In genomic region chr4:154836183-154836915, GRCm38 (mm10) we compare ENCODE assay signal across 16 mouse cellular contexts. TPM values are rescaled to one million over a fixed set of nuclear protein-coding genes. Genes with fewer than 3 reads are reported as not detected.
DNase-seq lines count a peak whose midpoint lies in the region; ATAC-seq lines count a peak whose summit lies in the region.
"Had no signal": no experiment of that assay in that cellular context is flagged by ENCODE, and none has a peak within 500 bp of the region (broad histone marks: within the 10 kb centered on the region; RNA-seq: fewer than 3 reads in every experiment).

No protein-coding gene starts in this region.

- 80% methylated on average over 7 of the region's 7 CpGs for WGBS in midbrain, embryonic 12.5 days
- WGBS in midbrain, embryonic 15.5 days = 67% methylated on average over 7 of the region's 7 CpGs
- WGBS in embryonic facial prominence, embryonic 12.5 days = 67% methylated on average over 7 of the region's 7 CpGs
- WGBS in hindbrain, embryonic 14.5 days = 61% methylated on average over 7 of the region's 7 CpGs
- WGBS in neural tube, embryonic 15.5 days = 59% methylated on average over 7 of the region's 7 CpGs

- ATAC-seq in midbrain, embryonic 12.5 days (ENCODE audit: low FRiP score, low read depth) = 0 out of 2 replicates have a peak, but pooled peaks have one; percentile 27
- no peak for ATAC-seq in midbrain, embryonic 15.5 days (replicated peaks)
- peak; percentile 42; the same call in 1 of the 2 replicates for ATAC-seq in embryonic facial prominence, embryonic 12.5 days (ENCODE audit: insufficient number of reproducible peaks, insufficient read depth, low FRiP score, low TSS enrichment)
- ATAC-seq in hindbrain, embryonic 14.5 days (ENCODE audit: low FRiP score) = peak; percentile 61; the same call in 1 of the 2 replicates
- 0 out of 2 replicates have a peak, but pooled peaks have one; percentile 55 for ATAC-seq in neural tube, embryonic 15.5 days (ENCODE audit: low FRiP score)
- ATAC-seq: forebrain, embryonic 13.5 days had no signal

- H3K27ac ChIP-seq in midbrain, embryonic 12.5 days (replicated peaks) = no peak overlapping the region
- no peak overlapping the region for H3K27ac ChIP-seq in midbrain, embryonic 15.5 days
- no peak overlapping the region for H3K27ac ChIP-seq in embryonic facial prominence, embryonic 12.5 days
- H3K27ac ChIP-seq in hindbrain, embryonic 14.5 days = no peak overlapping the region
- H3K27ac ChIP-seq in neural tube, embryonic 15.5 days (replicated peaks) = no peak overlapping the region
- H3K27ac ChIP-seq: forebrain, embryonic 13.5 days; heart, embryonic 10.5 days; kidney, embryonic 15.5 days; layer of hippocampus, adult 2 months; liver, embryonic 15.5 days had no signal

- H3K4me1 ChIP-seq in midbrain, embryonic 12.5 days = peaks cover 11% of the 10 kb centered on the region; the same call in 1 of the 2 replicates
- peaks cover 10% of the 10 kb centered on the region for H3K4me1 ChIP-seq in midbrain, embryonic 15.5 days
- H3K4me1 ChIP-seq in embryonic facial prominence, embryonic 12.5 days = peaks cover 4% of the 10 kb centered on the region; the same call in 1 of the 2 replicates
- peaks cover 10% of the 10 kb centered on the region; the same call in 1 of the 2 replicates for H3K4me1 ChIP-seq in hindbrain, embryonic 14.5 days (replicated peaks; ENCODE audit: control insufficient read depth, insufficient read depth, low read length)
- H3K4me1 ChIP-seq in neural tube, embryonic 15.5 days = peaks cover 33% of the 10 kb centered on the region
- H3K4me1 ChIP-seq: kidney, embryonic 15.5 days; liver, embryonic 15.5 days had no signal

- no peak overlapping the region for H3K9ac ChIP-seq in midbrain, embryonic 12.5 days (replicated peaks)
- H3K9ac ChIP-seq in midbrain, embryonic 15.5 days = no peak overlapping the region
- H3K9ac ChIP-seq in embryonic facial prominence, embryonic 12.5 days = no peak overlapping the region
- no peak overlapping the region for H3K9ac ChIP-seq in hindbrain, embryonic 14.5 days
- no peak overlapping the region for H3K9ac ChIP-seq in neural tube, embryonic 15.5 days (replicated peaks)
- H3K9ac ChIP-seq: forebrain, embryonic 13.5 days; kidney, embryonic 15.5 days; liver, embryonic 15.5 days had no signal

- no peaks in the 10 kb centered on the region for H3K36me3 ChIP-seq in midbrain, embryonic 12.5 days
- no peaks in the 10 kb centered on the region for H3K36me3 ChIP-seq in midbrain, embryonic 15.5 days (replicated peaks)
- H3K36me3 ChIP-seq in embryonic facial prominence, embryonic 12.5 days = no peaks in the 10 kb centered on the region
- no peaks in the 10 kb centered on the region for H3K36me3 ChIP-seq in hindbrain, embryonic 14.5 days (replicated peaks; ENCODE audit: control insufficient read depth, insufficient read depth)
- H3K36me3 ChIP-seq in neural tube, embryonic 15.5 days = no peaks in the 10 kb centered on the region
- H3K36me3 ChIP-seq: heart, embryonic 10.5 days; kidney, embryonic 15.5 days; liver, embryonic 15.5 days had no signal

- H3K4me3 ChIP-seq in midbrain, embryonic 12.5 days = no peak overlapping the region
- no peak overlapping the region for H3K4me3 ChIP-seq in midbrain, embryonic 15.5 days
- H3K4me3 ChIP-seq in embryonic facial prominence, embryonic 12.5 days = no peak overlapping the region
- H3K4me3 ChIP-seq in hindbrain, embryonic 14.5 days (replicated peaks; ENCODE audit: low read length) = no peak overlapping the region
- H3K4me3 ChIP-seq in neural tube, embryonic 15.5 days (replicated peaks) = no peak overlapping the region
- H3K4me3 ChIP-seq: forebrain, embryonic 13.5 days; heart, embryonic 10.5 days; kidney, embryonic 15.5 days; layer of hippocampus, adult 2 months; liver, embryonic 15.5 days had no signal

- H3K27me3 ChIP-seq in midbrain, embryonic 12.5 days = peaks cover 32% of the 10 kb centered on the region; the same call in 1 of the 2 replicates
- 0 out of 2 replicates have a peak, but pooled peaks cover 5% of the 10 kb centered on the region for H3K27me3 ChIP-seq in midbrain, embryonic 15.5 days (replicated peaks)
- H3K27me3 ChIP-seq in embryonic facial prominence, embryonic 12.5 days = 0 out of 2 replicates have a peak, but pooled peaks cover 5% of the 10 kb centered on the region
- peaks cover 6% of the 10 kb centered on the region; the same call in 1 of the 2 replicates for H3K27me3 ChIP-seq in hindbrain, embryonic 14.5 days (ENCODE audit: control insufficient read depth, insufficient read depth, low read length)
- H3K27me3 ChIP-seq in neural tube, embryonic 15.5 days (replicated peaks) = peaks cover 34% of the 10 kb centered on the region
- H3K27me3 ChIP-seq: liver, embryonic 15.5 days had no signal

- no peaks in the 10 kb centered on the region for H3K9me3 ChIP-seq in midbrain, embryonic 12.5 days
- H3K9me3 ChIP-seq in midbrain, embryonic 15.5 days = no peaks in the 10 kb centered on the region
- no peaks in the 10 kb centered on the region for H3K9me3 ChIP-seq in embryonic facial prominence, embryonic 12.5 days
- H3K9me3 ChIP-seq in hindbrain, embryonic 14.5 days (ENCODE audit: control insufficient read depth, low read length) = no peaks in the 10 kb centered on the region
- no peaks in the 10 kb centered on the region for H3K9me3 ChIP-seq in neural tube, embryonic 15.5 days (replicated peaks)
- H3K9me3 ChIP-seq: forebrain, embryonic 13.5 days; heart, embryonic 10.5 days; kidney, embryonic 15.5 days; liver, embryonic 15.5 days had no signal

- no peak overlapping the region for H3K4me2 ChIP-seq in midbrain, embryonic 12.5 days (replicated peaks)
- no peak overlapping the region for H3K4me2 ChIP-seq in midbrain, embryonic 15.5 days
- H3K4me2 ChIP-seq in embryonic facial prominence, embryonic 12.5 days (replicated peaks) = no peak overlapping the region
- H3K4me2 ChIP-seq in hindbrain, embryonic 14.5 days (replicated peaks) = no peak overlapping the region
- H3K4me2 ChIP-seq in neural tube, embryonic 15.5 days = no peak overlapping the region
- H3K4me2 ChIP-seq: forebrain, embryonic 13.5 days; kidney, embryonic 15.5 days; liver, embryonic 15.5 days had no signal

- no peak for DNase-seq in hindbrain, embryonic 14.5 days (ENCODE audit: low spot score)
- no peak for DNase-seq in thymus, adult 18-20 months
- no peak for DNase-seq in adrenal gland, postnatal 25 days

RNA-seq across cellular contexts. Expression of gene Ttc34, which starts 0.9 kb away (rescaled TPM):
- polyA plus RNA-seq in midbrain, embryonic 12.5 days (2016; fragmentation: Nextera tagmentation; extraction: Ambion mirVana) = 0.16 and 0.46 TPM in 2 replicates
- polyA plus RNA-seq in midbrain, embryonic 15.5 days (2015; fragmentation: Nextera tagmentation; extraction: Ambion mirVana) = 1.6 and 1.7 TPM in 2 replicates
- 0.24 and 0.38 TPM in 2 replicates for polyA plus RNA-seq in embryonic facial prominence, embryonic 12.5 days (2016; fragmentation: Nextera tagmentation; extraction: Ambion mirVana)
- 1.7 and 2.4 TPM in 2 replicates for polyA plus RNA-seq in hindbrain, embryonic 14.5 days (2014; fragmentation: Nextera tagmentation; extraction: Ambion mirVana)
- 1.0 and 1.6 TPM in 2 replicates for polyA plus RNA-seq in neural tube, embryonic 15.5 days (2015; fragmentation: Nextera tagmentation; extraction: Ambion mirVana)
- total RNA-seq in adrenal gland, postnatal 25 days (2021) = 0.52 TPM in 1 of 2 replicates, not detected in the other
- total RNA-seq: gastrocnemius, postnatal 36 days; neutrophil, adult 5-6 weeks had no signal
- polyA plus RNA-seq: inflammation-experienced regulatory T-cells, adult 6 months; liver, embryonic 15.5 days; small intestine, adult 2 months had no signal

RNA-seq across cellular contexts. Expression of gene Mmel1, which starts 33.0 kb away (rescaled TPM):
- 0.19 and 0.37 TPM in 2 replicates for polyA plus RNA-seq in midbrain, embryonic 12.5 days (2016; fragmentation: Nextera tagmentation; extraction: Ambion mirVana)
- polyA plus RNA-seq in midbrain, embryonic 15.5 days (2015; fragmentation: Nextera tagmentation; extraction: Ambion mirVana) = 0.31 and 0.49 TPM in 2 replicates
- 0.11 and 0.18 TPM in 2 replicates for polyA plus RNA-seq in embryonic facial prominence, embryonic 12.5 days (2016; fragmentation: Nextera tagmentation; extraction: Ambion mirVana)
- 0.23 and 0.65 TPM in 2 replicates for polyA plus RNA-seq in hindbrain, embryonic 14.5 days (2014; fragmentation: Nextera tagmentation; extraction: Ambion mirVana)
- polyA plus RNA-seq in neural tube, embryonic 15.5 days (2015; fragmentation: Nextera tagmentation; extraction: Ambion mirVana) = 0.75 and 0.84 TPM in 2 replicates
- total RNA-seq in adrenal gland, postnatal 25 days (2021) = 5.6 and 6.2 TPM in 2 replicates
- total RNA-seq: neutrophil, adult 5-6 weeks had no signal
- polyA plus RNA-seq: inflammation-experienced regulatory T-cells, adult 6 months had no signal
